Mouse (Mus musculus): Measurements from ENCODE around the gene Unc13a.
A peak's percentile ranks its signal among the peaks of the same experiment; 100 is the strongest.
"Not testable (repeated sequence)": the region's sequence is repeated elsewhere in the genome, so short reads cannot be mapped to it uniquely, and the experiment has no call there.

Unc13a gene

GRCm38 (mm10) chr8:71671549-71671965 lies at the start of gene Unc13a:
Gene Unc13a, minus strand, starts transcription at chr8:71671757.
- peak; percentile 64 for DNase-seq (ENCODE audit: low read depth, low spot score)

- DNase-seq (ENCODE audit: low read depth, low spot score) = no peak
These were observed 48.4 kb upstream of the Unc13a start for GRCm38 (mm10) chr8:71719928-71720457.

GRCm38 (mm10) chr8:71719218-71719617 lies 47.7 kb upstream of the Unc13a start:
- no peak for DNase-seq (ENCODE audit: low read depth, low spot score)

GRCm38 (mm10) chr8:71718252-71718651 lies 46.7 kb upstream of the Unc13a start:
- no peak for DNase-seq (ENCODE audit: low read depth, low spot score)

DNA sequence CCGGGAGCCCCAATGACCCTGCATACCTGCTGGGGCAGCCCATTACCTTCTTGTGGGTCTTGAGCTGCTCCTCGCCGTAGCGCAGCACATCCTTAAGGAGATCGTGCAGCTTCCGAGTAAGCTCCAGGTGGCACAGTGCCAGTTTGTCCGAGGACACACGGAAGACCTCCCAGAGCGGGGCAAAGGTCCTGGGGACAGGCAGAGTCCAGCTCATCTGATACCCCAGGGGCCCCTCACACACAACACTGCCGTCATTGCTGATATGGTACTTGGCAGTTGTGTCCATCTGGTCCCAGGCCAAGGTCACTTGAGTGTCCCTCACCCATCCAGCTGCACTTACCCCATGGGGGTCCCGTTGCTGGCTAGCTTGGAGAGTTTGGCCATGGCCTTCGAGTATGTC lies 45.5 kb upstream of the Unc13a start:
- no peak for DNase-seq (ENCODE audit: low read depth, low spot score)

- DNase-seq (ENCODE audit: low read depth, low spot score) = no peak
These were observed 45.0 kb upstream of the Unc13a start for GRCm38 (mm10) chr8:71716561-71717053.

GRCm38 (mm10) chr8:71715531-71715930 lies 44.0 kb upstream of the Unc13a start:
- no peak for DNase-seq (ENCODE audit: low read depth, low spot score)

GRCm38 (mm10) chr8:71711574-71711973 lies 40.0 kb upstream of the Unc13a start:
- no peak for DNase-seq (ENCODE audit: low read depth, low spot score)

DNA sequence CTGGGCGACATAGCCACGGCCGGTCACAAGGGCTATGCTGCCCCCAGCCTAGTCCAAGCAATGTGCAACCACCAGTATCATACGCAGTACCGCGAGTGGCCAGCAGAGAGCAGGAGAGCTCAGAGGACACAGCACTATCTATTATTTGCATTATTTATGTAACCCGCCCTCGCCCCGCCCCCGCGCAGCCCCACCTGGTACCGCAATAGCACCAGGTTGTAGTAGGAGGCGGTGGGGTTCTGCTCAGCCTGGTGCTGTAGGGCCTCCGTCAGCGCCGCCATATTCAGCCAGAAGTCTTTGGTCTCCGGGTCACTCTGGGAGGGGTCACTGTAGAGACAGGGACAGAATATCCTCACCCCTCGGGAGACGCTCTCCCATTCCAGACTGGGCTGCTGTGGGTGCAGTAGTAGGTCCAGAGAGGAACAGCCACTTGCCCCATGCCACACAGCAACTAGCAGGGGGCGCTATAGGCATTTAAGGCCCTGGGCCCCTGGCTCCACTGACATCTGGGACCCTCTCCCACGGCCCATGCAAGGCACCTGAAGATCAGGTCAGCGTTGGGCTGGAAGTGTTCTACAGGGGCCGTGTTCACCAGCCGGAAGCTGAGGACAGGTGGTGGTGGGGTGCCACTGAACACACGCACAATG lies 38.4 kb upstream of the Unc13a start:
- DNase-seq (ENCODE audit: low read depth, low spot score) = no peak

DNA sequence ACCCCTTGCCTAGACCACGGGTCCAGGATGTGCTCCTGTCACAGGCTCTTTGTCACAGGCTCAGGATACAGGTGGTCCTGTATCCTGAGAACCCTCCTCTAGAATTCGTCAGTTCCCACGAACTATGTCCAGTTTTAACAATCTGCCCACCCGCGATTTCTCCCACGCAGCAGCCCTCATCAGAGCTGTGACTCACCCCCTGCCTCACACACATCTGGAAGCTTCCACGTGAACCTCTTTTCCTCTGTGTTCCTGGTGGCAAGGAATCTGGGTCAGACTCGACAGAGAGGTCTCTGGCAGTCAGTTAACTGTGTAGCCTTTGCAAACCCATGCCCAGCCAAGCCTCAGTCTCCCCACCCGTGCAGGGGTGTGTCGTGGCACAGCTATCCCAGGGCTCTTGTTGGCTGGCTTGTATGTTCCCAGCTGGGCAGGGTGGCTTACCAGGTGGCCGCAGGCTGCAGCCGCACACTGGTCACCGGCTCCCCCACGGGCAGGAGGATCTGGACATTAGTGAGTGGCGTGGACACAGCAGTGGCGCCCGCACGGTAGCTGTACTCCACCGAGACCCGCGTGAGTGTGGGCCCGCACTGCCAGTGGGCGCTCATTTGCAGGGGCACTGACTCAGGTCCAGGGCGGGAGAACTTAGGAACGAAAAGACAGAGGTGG lies 37.7 kb upstream of the Unc13a start:
- DNase-seq (ENCODE audit: low read depth, low spot score) = no peak

GRCm38 (mm10) chr8:71707874-71708273 lies 36.3 kb upstream of the Unc13a start:
- DNase-seq (ENCODE audit: low read depth, low spot score) = peak; percentile 68

GRCm38 (mm10) chr8:71703400-71703799 lies 31.8 kb upstream of the Unc13a start:
- not testable (repeated sequence) for DNase-seq (ENCODE audit: low read depth, low spot score)

GRCm38 (mm10) chr8:71702923-71703322 lies 31.4 kb upstream of the Unc13a start:
- DNase-seq (ENCODE audit: low read depth, low spot score) = peak; percentile 66

- DNase-seq (ENCODE audit: low read depth, low spot score) = no peak
These were observed 30.5 kb upstream of the Unc13a start for GRCm38 (mm10) chr8:71702087-71702432.

GRCm38 (mm10) chr8:71701414-71702086 lies 30.0 kb upstream of the Unc13a start, which contains the start of gene B3gnt3:
Gene B3gnt3, minus strand, starts transcription at chr8:71701789.
- no peak for DNase-seq (ENCODE audit: low read depth, low spot score)

DNA sequence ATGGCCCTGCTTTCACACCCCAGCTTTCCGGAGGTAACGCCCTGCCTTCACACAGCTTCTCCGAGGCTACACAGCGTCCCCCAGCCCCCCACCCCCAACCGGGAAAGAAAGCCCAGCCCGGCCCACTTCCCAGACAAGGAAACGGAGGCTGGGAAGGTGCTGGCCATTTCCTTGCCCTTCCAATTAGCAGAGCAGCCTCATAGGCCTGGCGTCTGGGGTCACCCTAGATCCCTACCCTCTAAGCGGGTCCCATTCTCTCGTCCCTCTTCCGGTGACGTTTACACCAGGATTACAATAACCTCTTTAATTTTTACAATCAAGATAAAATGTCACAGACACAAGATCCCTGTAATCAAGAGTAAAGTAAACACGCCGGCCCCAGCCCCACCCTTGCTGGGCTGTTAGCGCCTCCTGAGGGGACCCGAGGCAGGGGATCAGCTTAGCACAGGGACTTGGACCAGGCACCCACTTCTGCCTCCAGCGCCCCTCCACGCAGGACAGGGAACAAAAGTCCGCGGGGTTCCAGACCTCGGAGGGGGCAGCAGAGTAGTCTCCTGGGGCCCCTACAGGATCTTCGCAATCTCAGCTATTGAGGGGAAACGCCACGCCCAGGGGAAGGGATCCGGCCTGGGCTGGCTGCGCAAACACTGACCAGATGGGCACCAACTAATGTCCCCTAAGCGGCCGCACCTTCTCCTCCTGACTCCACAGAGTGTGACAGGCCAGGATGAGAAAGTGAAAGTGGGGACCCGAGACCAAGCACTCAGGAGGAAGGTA lies 29.1 kb upstream of the Unc13a start:
- no peak for DNase-seq (ENCODE audit: low read depth, low spot score)

- DNase-seq (ENCODE audit: low read depth, low spot score) = not testable (repeated sequence)
These were observed 23.9 kb upstream of the Unc13a start for GRCm38 (mm10) chr8:71695456-71695855.

DNA sequence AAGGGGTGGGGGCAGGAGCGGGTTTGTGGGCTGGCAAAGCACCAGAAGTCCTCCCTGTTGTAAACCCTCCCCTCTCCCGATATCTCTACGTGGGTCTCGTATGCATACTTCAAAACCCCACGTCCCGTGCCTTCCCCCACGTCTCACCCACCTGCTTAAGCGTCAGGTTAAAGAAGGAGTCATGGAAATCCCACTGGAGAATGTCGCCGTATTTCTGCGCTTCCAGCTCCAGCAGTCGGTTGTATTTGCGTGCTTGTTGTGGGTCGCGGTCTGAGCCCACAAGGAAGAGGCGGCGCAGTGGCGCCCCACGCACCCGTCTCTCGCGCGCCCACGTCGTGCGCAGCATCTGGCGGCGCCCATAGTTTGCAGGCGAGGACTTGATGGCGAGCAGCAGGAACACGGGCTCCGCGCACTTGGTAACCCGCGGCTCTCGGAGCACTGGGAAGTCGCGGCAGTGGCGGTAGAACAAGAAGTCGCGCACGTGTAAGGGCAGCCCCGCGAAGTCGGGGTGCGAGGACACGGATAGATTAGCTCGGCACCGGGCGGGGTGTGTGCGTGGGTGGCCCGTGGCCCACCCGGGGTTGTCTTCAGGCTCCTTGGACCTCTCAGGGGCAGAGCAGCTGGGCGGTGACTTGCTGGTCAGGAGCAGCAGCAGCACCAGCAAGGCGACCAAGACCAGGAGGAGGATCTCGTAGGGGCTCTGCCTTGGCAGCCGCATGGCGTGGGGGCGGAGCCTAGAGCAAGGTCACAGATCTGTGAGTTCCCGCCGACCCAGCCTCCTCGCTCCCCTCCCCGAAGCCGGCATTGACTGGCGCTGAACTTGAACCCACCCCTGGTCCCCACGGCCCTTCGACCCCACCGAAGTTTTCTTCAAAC lies 21.8 kb upstream of the Unc13a start:
- DNase-seq (ENCODE audit: low read depth, low spot score) = no peak

DNA sequence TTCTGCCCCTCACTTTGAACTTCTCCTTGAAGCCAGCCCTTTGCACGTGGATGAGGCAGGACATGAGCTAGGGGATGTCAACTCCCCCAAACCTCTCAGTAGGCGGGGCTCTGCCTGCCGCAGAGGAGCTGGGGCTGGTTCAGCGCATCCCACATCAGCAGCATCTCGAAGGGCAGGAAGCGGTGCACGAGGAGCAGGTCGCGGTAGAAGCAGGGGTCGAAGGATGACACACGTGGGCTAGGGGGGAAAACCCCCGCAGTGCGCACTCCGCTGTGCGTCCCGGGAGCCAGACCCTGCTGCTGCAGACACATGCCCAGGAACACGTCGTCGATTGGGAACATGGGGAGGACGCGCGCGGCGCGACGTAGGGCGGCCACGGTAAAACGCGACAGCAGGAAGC lies 21.0 kb upstream of the Unc13a start:
- DNase-seq (ENCODE audit: low read depth, low spot score) = no peak

DNA sequence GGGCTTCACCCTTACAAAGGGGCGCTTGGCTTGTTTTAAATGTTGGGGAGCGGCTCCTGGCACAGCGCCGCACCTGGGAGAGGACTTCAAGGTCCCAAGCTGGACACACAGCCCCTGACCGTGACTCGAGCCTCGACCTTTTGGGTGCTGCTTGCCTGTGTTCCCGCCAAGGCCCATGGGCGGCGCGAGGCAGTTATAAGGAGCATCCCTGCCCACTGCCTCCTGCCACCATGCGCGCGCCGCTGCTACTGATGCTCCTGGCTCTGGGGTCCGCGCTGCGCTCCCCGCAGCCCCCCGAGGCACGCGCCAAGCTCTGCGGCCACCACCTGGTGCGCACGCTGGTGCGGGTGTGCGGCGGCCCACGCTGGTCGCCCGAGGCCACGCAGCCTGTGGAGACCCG lies 17.5 kb upstream of the Unc13a start, which contains the start of gene Insl3:
Gene Insl3 (plus strand): TSS at position 187 of the 400 bp plus-strand sequence.
- no peak for DNase-seq (ENCODE audit: low read depth, low spot score)

DNA sequence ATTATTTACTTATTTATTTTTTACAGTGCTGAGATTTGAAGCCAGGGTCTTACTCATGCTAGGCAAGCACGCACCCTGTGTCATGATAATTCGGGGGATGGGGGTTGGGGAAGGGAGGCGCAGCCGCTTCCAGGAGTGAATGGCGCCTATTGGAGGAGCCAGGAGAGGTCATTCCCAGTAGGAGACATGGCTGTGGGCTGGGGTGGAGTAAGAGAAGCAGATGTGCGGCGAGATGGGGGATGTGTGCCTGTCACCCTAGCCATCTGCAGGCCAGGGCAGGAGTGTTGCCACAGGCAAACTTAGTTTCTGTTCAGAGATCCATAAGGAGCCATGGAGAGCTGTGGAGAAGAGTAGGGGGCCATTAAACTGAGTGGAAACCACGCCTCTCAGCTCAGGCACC lies 16.1 kb upstream of the Unc13a start:
- no peak for DNase-seq (ENCODE audit: low read depth, low spot score)
